Mouse (Mus musculus) left cerebral cortex, postnatal 14 days (tissue): ENCODE measurements at regions not wholly inside any gene's neighbourhood (a gene's known extent, or its start where the extent isn't known, plus 50 kb on each side); places are given as distances from the start of the nearest gene placed in this dataset.

Experiments
- microRNA-seq, 2 experiments: library from miRNA; unstranded; fragments of <30 nt; microRNA quantifications; one replicate each; pipeline ENCODE4 v1.2.0; 2022

Small RNA genes in the stretch of these regions (microRNA-seq; reads per million reads assigned to microRNA genes)
- gene Mir129-2: 4.7 to 7.7 reads per million in 2 experiments
- 0 reads per million in 2 experiments for gene Mir129b
